Mouse (Mus musculus) thymus, adult 2 months (tissue): ENCODE results near the gene Ap2m1.

Experiments
- CTCF ChIP-seq: fragments of 200-500 bp; IDR thresholded peaks from 2 replicates; pipeline ENCODE4 v1.5.1; 2012; ENCODE audit warnings: mild to moderate bottlenecking, control low read depth, low read length, moderate library complexity, borderline replicate concordance; ENCODE audit not compliant: control insufficient read depth, poor library complexity, insufficient read depth; ENCODE audit errors: extremely low read depth
- POLR2A ChIP-seq: fragments of 200-500 bp; IDR thresholded peaks from 2 replicates; pipeline ENCODE4 v1.6.1; 2012; ENCODE audit warnings: mild to moderate bottlenecking, low read length, control low read depth, moderate library complexity; ENCODE audit not compliant: control insufficient read depth, poor library complexity, insufficient read depth; ENCODE audit errors: extremely low read depth

DNA sequence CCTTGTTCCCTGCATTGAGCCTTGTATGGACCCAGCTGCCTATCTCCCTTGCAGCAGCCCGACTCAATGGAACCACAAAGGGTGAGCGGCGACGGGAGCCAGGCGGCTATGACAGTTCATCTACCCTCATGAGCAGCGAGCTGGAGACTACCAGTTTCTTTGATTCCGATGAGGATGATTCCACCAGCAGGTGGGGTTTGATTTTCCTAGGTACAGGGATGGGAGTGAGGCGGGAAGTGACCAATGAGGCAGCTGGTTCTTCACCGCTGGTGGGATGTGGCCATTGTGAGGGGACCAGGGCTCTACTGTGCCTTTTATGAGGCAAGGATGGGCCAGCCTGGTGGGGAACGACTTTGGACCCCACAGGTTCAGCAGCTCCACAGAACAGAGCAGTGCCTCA, 11.4 kb upstream of the Ap2m1 start:
- TF ChIP-seq CTCF (no peak), POLR2A (no peak)
